Mouse (Mus musculus): ENCODE measurements at regions not wholly inside any gene's neighbourhood (a gene's known extent, or its start where the extent isn't known, plus 50 kb on each side); places are given as distances from the start of the nearest gene placed in this dataset.

DNA sequence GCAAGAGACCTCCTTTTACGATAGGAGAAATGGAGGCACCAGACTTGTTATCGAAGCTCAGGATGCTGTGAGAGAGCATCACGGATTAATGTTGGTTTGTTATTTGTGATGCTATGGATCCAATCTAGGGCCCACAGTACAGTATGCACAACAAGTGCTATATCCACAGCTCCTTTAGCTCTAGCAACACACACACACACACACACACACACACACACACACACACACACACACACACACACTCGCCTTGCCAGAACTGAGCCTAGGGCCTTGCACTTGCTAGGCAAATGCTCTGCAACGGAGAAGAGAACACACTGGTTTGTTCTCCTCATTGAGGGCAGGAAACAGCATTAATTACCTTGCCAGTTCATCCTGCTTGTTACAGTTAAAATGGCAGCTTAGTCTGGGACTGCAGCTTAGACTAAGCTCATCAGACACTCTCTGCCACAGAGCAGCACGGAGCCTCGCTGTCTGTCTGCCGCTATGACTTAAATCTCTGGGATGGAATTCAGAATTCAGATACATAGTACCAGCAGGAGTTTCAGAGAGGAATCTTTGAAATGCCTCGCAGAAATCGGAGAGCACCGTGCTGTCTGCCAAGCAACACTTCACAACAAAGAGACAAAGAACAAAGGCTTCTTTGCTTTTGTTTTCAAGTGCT, 285.0 kb downstream of the Rngtt start:
- peak; percentile 11 for DNase-seq (ENCODE audit: low read depth, low spot score)

DNA sequence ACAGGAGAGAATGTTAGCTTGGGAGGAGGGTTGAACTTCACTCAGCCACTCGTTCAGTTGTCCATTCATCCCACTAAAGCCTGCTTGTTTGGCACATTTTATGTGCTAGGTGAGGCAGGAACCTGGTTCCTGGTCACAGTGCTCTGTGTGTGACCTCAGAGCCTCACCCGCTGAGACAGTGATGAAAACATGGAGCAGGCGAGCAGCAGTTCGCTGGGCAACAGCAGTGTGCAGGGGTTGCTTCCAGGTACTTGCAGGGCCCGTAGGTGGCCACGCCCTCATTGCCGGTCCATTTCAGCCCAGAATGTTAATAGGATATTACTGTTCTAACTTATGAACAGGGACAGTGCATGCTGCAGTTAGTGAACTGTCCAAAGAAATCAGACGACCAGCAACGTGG, 285.7 kb downstream of the Rngtt start:
- DNase-seq (ENCODE audit: low read depth, low spot score): no peak

DNA sequence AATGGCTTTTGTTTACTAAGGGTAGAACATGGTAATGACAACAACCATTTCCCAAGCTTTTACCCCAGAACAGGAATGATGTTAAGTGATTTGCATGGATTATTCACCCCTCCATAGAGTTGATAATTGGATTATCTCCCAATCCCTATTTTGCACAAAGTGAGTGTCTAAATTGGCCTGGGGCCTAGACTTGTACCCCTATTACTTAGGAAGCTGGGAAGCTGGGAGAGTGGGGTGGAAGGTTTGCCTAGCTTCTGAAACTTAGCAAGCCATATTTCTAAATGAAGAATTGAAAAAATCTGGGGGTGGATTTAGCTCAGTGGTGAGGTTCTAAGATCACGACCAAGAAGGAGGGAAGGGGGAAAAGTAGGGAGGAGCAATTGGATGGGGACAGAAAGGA, 289.9 kb downstream of the Rngtt start:
- DNase-seq (ENCODE audit: low read depth, low spot score): no peak

DNA sequence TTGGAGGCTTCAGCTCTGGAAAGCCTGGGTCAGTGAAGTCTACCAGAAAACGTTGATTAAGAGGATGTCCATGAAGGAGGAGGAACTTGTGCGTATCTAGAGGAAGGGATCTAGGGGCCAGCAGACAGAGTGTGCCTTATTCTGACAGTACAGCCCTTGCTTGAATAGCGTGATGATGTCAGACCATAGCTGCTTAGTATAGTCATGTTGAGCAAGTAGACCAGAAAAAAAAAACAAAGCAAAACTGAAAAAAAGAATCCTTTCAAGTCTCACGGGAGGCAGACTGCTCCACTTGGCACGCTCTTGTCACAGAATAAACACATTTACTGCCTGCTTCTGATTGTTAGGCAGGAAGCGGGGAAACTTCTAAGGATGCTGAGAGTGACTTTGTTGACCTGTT, 290.7 kb downstream of the Rngtt start:
- DNase-seq (ENCODE audit: low read depth, low spot score): peak; percentile 4

DNA sequence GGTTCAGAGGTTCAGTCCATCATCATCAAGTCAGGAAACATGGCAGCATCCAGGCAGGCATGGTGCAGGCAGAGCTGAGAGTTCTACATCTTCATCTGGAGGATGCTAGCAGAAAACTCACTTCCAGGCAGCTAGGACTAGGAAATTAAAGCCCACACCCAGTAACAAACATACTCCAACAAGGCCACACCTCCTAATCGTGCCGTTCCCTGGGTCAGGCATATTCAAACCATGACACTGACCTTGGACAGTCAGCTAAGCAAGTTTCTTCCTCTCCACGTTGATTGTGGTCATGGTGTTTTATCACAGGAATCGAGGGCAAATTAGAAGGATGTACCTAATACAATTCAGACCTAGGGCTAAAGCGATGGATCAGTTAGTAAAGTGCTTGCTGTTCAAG, 294.5 kb downstream of the Rngtt start:
- DNase-seq (ENCODE audit: low read depth, low spot score): no peak

DNA sequence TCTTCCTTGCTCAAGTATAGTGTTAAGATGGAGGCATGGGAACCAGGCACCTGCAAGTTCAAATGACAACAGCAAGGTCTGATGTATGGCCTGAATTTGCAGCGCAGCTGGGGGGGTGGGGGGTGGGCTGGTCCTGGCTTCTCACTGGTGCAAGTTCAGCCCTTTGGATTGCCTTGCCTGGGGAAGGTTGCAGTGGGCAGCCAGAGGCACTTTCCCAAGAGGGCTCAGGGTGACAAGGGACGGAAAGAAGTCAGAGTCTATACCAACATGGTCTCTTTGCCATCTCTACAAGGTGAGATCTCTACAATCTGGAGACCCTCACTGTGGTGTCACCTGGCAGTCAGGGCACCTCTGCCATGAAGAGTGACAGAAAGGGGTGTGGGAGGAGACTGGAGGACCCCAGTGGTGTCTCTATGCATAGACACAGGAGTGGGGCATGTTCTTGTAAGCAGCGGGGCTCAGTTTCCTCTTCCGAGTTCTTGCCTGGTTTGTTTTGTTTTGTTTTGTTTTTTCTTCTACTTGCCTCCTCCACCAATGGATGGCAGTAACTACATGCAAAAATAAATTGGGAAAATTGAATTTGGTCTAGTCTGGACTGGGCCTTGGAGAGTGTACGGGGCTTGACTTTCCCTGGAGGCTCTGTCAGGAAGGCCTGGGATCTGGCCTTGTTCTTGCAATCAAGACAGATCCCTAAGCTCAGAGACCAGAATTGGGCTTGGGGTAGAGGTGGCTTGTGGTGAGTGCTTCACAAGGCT, 284.4 kb upstream of the Cnr1 start:
- DNase-seq (ENCODE audit: low read depth, low spot score): no peak

DNA sequence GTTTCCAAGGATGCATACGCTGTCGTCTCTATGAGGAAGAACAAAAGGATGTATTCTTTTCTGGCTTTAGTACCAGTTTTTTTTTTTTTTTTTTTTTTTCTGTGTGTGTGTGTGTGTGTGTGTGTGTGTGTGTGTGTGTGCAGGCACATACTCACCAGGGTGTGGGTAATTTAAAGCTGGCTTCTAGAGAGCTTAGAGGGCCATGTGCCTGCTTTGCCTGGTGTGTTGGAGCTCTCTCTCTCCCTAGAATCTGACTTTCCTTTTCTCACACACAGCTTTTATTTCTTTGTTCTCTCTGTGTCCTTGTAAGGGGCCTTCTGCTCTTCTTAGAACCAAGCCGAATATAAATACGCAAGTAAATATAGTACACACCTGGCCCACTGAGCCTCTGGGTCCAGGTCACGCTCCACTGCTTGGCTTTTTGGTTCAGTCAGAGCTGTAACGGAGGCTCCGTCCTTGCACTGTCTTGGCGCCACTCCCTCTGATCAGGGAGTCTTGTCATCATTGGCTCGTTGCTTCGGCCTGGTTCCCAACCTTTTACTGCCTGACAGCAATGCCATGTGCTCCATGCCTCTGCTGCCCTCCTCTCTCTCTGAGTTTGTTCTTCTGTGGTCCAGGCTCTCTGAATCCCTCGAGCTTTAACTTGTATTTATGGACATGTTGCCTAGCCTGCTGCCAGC, 283.7 kb upstream of the Cnr1 start:
- DNase-seq (ENCODE audit: low read depth, low spot score): no peak

DNA sequence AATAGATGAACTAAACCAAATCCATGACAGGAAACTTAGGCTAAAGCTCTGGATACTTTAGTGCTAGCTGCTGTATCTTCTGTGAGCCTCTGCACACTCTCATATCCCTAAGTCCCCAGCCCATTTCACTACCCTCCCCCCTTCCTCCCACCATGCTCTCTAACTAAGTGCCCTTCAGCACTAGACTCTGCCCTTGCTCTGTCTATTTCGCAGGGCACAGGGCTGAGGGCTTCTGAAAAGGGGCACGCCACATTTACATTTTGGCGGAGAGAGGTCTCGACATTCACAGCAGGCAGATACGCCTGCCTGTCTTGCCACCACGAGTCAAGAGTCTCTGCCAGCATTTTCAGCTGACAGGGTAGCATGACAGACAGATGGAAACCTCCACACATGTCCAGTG, 282.5 kb upstream of the Cnr1 start:
- no peak for DNase-seq (ENCODE audit: low read depth, low spot score)

DNA sequence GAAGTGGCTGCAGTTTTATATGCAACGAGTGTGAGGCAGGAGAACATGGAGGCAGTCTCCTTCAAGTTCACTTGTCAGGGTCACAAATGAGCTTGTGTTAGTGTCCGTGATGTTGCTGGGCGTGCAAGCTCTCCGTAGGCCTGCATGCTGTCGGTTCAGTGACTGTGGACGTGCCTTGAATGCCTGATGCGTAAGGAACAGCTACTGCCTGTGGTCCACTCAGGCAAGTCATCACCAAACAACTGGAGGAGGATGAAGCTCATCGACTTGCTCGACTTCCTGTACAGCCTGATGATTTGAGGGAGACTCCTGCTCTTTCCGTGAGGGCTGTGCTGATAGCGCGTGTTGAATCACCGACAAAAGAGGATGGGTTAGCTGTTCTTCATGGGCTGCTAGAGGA, 281.9 kb upstream of the Cnr1 start:
- no peak for DNase-seq (ENCODE audit: low read depth, low spot score)

DNA sequence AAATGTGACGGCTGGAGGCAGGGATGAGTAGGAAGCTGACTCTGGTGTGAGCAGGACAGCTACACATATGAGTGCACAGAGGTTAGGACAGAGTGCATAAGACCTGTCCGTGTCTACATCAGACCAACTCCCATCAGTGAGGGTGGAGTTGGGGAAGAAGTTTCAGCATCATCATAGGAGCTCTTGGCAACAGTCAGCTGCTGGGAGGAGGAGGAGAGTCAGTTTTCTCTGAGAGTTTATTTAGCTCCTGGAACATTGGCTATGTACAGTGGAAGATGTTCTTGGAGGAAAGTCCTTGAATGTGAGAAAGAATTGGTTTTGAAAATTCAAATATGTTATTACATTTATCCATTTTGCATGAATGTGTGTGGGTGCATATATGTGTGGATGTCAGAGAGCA, 279.2 kb upstream of the Cnr1 start:
- no peak for DNase-seq (ENCODE audit: low read depth, low spot score)

DNA sequence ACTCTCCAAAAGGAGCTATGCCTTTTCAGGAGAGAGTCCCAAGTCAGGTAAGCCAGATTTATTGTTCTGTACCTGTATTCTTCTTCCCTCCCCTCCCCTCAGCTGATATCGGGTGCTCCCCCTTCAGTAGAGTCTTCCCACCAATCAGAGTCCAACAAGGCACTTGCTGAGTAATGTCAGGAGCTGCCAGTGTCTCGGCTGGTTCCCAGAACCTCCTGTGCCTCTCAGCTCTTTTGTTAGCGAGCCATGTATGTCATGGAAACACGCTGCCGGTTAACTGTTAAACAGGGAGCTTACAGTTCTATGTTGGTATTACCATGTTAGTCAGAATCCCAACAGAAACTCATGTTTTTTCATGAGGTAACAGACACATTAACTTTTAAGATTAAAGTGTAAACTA, 273.1 kb upstream of the Cnr1 start:
- DNase-seq (ENCODE audit: low read depth, low spot score): no peak

DNA sequence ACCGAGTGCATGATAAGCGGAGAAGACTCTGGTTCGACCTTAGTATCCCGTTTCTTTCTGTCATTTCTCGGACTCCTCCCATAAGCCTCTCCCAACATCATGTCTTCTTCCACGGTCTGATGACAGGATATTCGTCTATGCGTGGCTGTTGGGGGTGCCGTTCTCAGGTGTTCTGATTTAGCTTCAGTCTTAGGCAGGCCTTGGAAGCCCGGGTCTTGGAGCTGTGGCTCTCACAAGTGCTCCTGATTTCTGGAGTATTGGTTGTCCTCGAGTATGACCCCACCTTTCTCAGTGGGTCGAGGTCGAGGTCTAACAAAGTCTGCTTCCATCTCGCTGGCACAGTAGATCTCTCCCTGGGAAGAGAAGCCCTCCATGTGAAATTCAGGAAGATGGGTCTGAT, 264.6 kb upstream of the Cnr1 start:
- DNase-seq (ENCODE audit: low read depth, low spot score): no peak

DNA sequence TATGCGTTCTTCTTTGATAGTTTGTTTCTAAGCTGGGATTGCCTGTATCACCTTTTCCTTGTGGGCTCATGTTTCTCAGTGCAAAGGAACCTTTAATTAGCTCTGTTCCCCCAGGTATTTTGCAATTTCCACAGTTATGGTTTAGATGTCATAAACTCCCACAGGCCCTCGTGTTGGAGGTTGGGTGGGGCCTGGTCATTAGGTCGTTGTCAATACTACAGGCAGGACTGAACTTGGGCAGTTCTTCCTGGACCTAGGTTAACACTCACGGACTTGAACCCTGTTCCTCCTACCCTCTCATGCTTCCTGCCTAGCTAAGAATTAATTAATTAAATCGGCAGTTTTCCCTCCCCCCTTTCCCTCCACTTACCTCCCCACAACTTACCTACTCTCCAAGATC, 263.8 kb upstream of the Cnr1 start:
- DNase-seq (ENCODE audit: low read depth, low spot score): no peak

DNA sequence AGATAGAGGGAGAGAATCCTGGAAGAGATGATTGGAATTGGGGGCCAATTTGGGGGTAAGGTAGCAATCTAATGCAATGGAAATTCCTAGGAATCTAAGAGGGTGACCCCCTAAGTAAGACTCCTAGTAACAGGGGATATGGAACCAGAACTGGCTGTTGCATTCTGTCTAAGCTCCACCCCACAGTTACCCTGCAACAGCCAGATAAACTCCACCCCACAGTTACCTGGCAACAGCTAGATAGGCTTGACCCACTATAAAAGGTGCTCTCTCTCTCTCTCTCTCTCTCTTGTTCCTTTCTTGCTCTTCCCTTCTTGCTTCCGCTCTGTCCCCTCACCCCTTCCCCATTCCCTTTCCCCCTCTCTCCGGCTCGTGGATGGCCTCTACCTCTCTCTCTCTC, 262.5 kb upstream of the Cnr1 start:
- no peak for DNase-seq (ENCODE audit: low read depth, low spot score)

DNA sequence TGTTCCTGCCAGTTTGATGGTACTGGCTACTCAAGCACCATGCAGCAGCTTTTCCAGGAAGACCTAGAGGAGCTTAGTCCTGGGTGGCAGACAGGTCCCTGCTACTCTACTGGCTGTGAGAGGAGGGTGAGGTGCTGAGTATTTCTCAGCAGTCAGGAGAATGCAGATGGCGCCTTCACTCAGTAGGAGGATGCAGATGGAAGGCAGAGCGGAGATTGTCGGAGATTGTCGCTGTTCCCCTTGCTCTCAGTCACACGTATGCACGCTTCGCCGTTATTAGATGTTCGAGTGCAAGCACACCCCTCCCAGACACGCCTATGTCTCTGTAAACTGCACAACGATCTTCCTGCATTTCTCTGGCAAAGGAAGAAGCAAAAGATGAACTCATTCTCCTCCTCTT, 261.4 kb upstream of the Cnr1 start:
- no peak for DNase-seq (ENCODE audit: low read depth, low spot score)

DNA sequence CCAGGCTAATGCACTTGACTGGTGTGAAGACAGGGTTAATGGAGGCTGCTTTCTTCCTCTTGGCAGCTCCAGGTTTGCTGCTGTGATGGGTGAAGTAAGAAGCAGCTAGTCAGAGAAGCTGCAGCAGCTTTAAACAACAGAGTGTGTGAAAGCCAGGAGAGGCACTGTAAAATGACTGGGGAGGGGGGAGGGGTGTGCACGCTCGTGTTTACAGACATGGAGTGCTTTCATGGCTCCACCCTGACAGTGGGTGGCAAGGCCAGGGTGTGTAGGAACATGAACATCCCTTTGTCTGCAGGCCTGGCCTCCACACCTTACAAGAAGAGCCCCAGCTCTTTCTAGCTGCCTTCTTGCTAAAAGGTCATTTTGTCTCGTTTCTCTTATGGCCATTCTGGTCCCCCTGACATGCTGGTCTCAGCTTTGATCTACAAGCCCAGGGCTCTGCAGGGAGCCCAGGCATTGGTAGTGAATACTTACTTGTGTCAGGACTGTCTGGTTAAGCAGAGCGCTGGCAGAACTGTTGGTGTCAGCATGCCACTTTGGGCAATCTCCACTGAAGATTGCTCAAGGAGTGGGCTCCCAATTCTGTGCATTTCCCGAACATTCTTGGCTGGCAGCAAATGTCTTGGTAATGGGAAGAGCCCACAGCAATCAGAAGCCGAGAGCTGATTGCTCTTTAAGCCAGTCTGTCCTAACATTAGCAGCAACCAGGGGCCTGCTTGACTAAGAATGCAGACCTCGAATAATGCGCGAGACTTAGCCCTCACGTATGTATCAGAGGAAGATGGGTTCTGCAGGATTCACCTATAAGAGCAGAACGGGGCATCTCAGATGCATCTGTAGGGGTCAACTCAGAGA, 260.5 kb upstream of the Cnr1 start:
- DNase-seq (ENCODE audit: low read depth, low spot score): no peak

DNA sequence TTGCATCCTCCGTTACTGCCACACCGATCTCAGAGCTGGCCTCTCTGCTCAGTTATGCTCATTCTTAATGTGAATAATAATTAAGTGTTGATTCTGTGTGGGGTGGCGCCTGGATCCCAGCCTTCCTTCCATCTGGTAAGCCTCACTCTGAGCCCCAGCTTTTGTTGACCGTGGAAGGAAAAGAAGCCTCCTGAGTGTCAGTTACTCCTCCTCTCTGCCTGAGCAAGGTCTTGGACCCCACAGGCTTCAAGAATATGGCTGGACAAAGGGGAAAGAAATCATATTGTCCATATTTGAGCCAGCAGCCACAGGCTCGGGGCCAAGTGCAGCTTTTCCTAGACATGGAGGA, 259.9 kb upstream of the Cnr1 start:
- no peak for DNase-seq (ENCODE audit: low read depth, low spot score)

DNA sequence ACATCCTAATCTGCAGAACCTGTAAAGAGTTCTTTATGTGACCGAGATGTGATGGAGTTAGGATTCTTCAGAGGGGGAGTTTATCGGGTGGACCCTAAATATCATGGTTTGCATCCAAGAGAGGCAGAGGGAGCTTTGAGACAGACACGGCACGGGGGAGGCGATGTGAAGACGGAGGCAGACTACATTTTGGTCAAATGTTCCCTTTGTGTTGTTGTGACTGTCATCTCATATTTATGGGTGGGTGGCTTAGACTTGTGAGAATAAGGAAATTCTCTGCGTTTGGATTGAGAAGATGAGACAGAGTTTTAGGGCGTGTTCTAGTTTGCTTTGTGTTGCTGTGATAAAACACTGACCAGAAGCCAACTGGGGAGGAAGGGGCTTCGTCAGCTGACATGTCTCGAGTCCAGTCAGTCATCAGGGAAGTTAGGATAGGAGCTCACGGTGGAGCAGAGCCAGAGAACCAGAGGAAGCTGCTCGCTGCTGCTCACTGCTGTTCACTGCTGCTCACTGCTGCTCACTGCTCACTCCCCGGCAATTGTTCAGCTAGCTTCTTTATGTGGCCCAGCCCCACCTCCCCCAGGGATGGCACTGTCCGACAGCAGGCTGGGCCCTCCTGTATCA, 259.0 kb upstream of the Cnr1 start:
- no peak for DNase-seq (ENCODE audit: low read depth, low spot score)

DNA sequence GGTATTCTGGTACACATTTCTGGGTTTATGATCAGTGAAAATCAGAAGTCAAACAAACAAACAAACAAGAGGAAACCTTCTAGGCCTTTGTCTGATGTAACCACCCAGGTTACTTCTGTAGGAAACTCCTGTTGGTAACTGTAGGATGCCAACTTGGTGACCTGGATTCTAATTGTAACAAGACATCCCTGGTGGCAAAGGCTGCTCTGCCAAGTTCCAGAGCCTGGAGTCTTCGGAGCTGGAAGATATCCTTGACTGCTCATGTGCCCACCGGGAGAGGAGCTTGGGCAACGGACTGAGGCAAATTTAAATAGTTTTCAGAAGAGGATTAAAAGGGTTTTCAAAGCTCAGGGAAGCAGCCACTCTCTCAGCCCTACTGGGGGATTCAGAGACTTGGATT, 256.0 kb upstream of the Cnr1 start:
- no peak for DNase-seq (ENCODE audit: low read depth, low spot score)

DNA sequence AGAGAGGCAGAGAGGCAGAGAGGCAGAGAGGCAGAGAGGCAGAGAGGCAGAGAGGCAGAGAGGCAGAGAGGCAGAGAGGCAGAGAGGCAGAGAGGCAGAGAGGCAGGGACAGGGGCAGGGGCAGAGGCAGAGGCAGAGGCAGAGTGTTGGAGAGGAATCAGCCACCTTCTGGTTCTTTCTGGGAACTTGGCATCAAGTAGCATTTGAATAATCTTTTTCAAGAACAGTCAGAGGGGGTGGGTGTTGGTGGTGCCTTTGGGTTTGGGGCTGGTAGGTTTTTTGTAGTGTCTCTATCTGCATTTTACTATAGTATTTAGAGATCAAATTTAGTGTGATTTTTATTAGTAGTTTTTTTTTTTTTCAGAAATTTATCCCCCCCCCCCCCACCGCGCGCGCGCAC, 249.3 kb upstream of the Cnr1 start:
- DNase-seq (ENCODE audit: low read depth, low spot score): no peak

DNA sequence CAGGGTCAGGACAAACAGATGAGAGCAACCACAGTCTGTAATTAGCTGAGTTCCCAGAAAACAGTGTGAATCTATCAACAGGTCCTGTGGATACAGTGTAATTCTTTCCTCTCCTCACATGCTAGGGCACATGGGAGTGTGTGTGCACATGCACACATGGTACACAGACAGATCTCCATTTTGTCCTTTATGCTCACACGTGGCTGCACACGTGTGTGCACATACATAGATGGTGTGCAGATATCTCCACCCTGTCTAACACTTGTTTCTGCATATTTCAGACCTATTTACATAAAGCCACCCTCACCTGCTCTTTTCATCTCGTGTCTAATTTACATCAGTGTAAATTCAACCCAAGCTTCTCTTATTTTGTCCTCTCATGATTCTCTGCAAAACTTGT, 245.0 kb upstream of the Cnr1 start:
- no peak for DNase-seq (ENCODE audit: low read depth, low spot score)

DNA sequence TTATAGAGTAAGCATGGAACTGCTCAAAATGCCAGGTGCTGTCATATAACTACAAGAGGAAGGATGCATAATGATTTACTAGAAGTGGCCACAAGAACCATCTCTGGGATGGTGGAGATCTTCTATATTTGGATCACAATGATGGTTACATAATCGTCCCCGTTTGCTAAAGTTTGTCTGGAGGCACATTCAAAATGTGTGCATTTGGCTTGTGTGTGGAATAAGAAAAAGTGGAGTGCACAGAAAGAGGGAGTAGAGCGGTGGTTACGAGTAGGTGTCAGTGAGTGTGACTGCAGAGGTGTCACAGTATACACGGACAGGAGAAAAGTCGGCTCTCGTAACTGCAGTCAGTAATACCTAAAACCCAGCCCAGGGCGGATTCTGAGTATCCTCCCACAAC, 238.3 kb upstream of the Cnr1 start:
- no peak for DNase-seq (ENCODE audit: low read depth, low spot score)

All from CD4-positive, CD25-positive, alpha-beta regulatory T cell, adult 2 months (primary cell).